Mouse (Mus musculus) E14TG2a.4 (cell line): ENCODE measurements around the gene Uqcc2.

ENCODE experiments used
- H3K27me3 ChIP-seq: 2 replicates; pipeline ENCODE4 v1.6.1; 2014; ENCODE audit warnings: low read length, control low read depth; ENCODE audit not compliant: insufficient read depth
- H3K36me3 ChIP-seq: 2 replicates; pipeline ENCODE4 v1.6.1; 2014; ENCODE audit warnings: low read length, control low read depth; ENCODE audit not compliant: insufficient read depth
- H3K4me1 ChIP-seq: replicated peaks from 2 replicates; pipeline ENCODE4 v1.6.1; 2014; ENCODE audit warnings: low read depth, low read length, control low read depth
- H3K4me3 ChIP-seq: replicated peaks from 2 replicates; pipeline ENCODE4 v1.5.1; 2014; ENCODE audit warnings: mild to moderate bottlenecking, low read length
- H3K9me3 ChIP-seq: 2 replicates; pipeline ENCODE4 v1.6.1; 2014; ENCODE audit warnings: low read length, control low read depth
- CTCF ChIP-seq: conservative IDR thresholded peaks from 2 replicates; pipeline ENCODE4 v1.5.1; 2014; ENCODE audit warnings: low read length
- NANOG ChIP-seq: IDR thresholded peaks from 2 replicates; pipeline ENCODE4 v1.6.1; 2014; ENCODE audit warnings: borderline replicate concordance, low read length, mixed read lengths
- POU5F1 ChIP-seq: IDR thresholded peaks from 2 replicates; pipeline ENCODE4 v1.6.1; 2014; ENCODE audit warnings: low read length, borderline replicate concordance

Gene Uqcc2

GRCm38 (mm10) chr17:27133551-27134141 lies at the start of gene Uqcc2:
Uqcc2 (minus strand) TSS chr17:27133916.
- peak within 1 kb of the TSS; percentile 88 for H3K4me3 ChIP-seq
- no peak for TF ChIP-seq POU5F1
- TF ChIP-seq NANOG = no peak
- TF ChIP-seq CTCF = no peak
- H3K4me1 ChIP-seq = peaks cover 59% of the 10 kb centered on the region
- peaks cover 25% of the 10 kb centered on the region; the same call in 1 of the 2 replicates for H3K27me3 ChIP-seq
- no peaks in the 10 kb centered on the region for H3K9me3 ChIP-seq
- peaks cover 37% of the 10 kb centered on the region for H3K36me3 ChIP-seq

GRCm38 (mm10) chr17:27182401-27182800 lies 48.7 kb upstream of the Uqcc2 start:
- Histone ChIP-seq H3K36me3 (no peaks in the 10 kb centered on the region), H3K9me3 (no peaks in the 10 kb centered on the region), H3K4me3 (no peak overlapping the region), H3K27me3 (0 out of 2 replicates have a peak, but pooled peaks cover 2% of the 10 kb centered on the region), H3K4me1 (peaks cover 59% of the 10 kb centered on the region)
- TF ChIP-seq POU5F1 = no peak
- TF ChIP-seq NANOG = no peak
- no peak for TF ChIP-seq CTCF

GRCm38 (mm10) chr17:27181666-27182065 lies 48.0 kb upstream of the Uqcc2 start:
- TF ChIP-seq CTCF (no peak), NANOG (no peak), POU5F1 (no peak)
- no peak overlapping the region for H3K4me3 ChIP-seq
- no peaks in the 10 kb centered on the region for H3K36me3 ChIP-seq
- 0 out of 2 replicates have a peak, but pooled peaks cover 2% of the 10 kb centered on the region for H3K27me3 ChIP-seq
- H3K9me3 ChIP-seq = no peaks in the 10 kb centered on the region
- H3K4me1 ChIP-seq = peaks cover 55% of the 10 kb centered on the region

GRCm38 (mm10) chr17:27179681-27180280 lies 46.1 kb upstream of the Uqcc2 start:
- Histone ChIP-seq H3K9me3 (no peaks in the 10 kb centered on the region), H3K27me3 (peaks cover 7% of the 10 kb centered on the region), H3K4me1 (peaks cover 51% of the 10 kb centered on the region), H3K4me3 (peak overlapping the region; percentile 75), H3K36me3 (no peaks in the 10 kb centered on the region)
- no peak for TF ChIP-seq CTCF
- TF ChIP-seq NANOG = 0 out of 2 replicates have a peak, but pooled peaks have one; percentile 11
- TF ChIP-seq POU5F1 = no peak

GRCm38 (mm10) chr17:27178427-27179177 lies 44.9 kb upstream of the Uqcc2 start:
- TF ChIP-seq CTCF = no peak
- no peak for TF ChIP-seq POU5F1
- no peak; the same call in 1 of the 2 replicates for TF ChIP-seq NANOG
- H3K4me1 ChIP-seq = peaks cover 53% of the 10 kb centered on the region
- no peaks in the 10 kb centered on the region for H3K9me3 ChIP-seq
- H3K27me3 ChIP-seq = peaks cover 7% of the 10 kb centered on the region
- H3K36me3 ChIP-seq = no peaks in the 10 kb centered on the region
- H3K4me3 ChIP-seq = peak overlapping the region; percentile 75

GRCm38 (mm10) chr17:27178019-27178418 lies 44.3 kb upstream of the Uqcc2 start:
- no peak for TF ChIP-seq CTCF
- no peak for TF ChIP-seq POU5F1
- TF ChIP-seq NANOG = no peak
- Histone ChIP-seq H3K36me3 (no peaks in the 10 kb centered on the region), H3K9me3 (no peaks in the 10 kb centered on the region), H3K27me3 (peaks cover 7% of the 10 kb centered on the region), H3K4me3 (peak overlapping the region; percentile 75), H3K4me1 (peaks cover 52% of the 10 kb centered on the region)

GRCm38 (mm10) chr17:27176754-27177153 lies 43.0 kb upstream of the Uqcc2 start:
- H3K9me3 ChIP-seq = no peaks in the 10 kb centered on the region
- peaks cover 7% of the 10 kb centered on the region for H3K27me3 ChIP-seq
- no peaks in the 10 kb centered on the region for H3K36me3 ChIP-seq
- no peak overlapping the region for H3K4me3 ChIP-seq
- no peak for TF ChIP-seq POU5F1
- no peak for TF ChIP-seq NANOG
- H3K4me1 ChIP-seq = peaks cover 51% of the 10 kb centered on the region

GRCm38 (mm10) chr17:27176287-27176686 lies 42.6 kb upstream of the Uqcc2 start:
- Histone ChIP-seq H3K36me3 (no peaks in the 10 kb centered on the region), H3K9me3 (no peaks in the 10 kb centered on the region), H3K4me1 (peaks cover 47% of the 10 kb centered on the region), H3K27me3 (peaks cover 7% of the 10 kb centered on the region), H3K4me3 (no peak overlapping the region)
- TF ChIP-seq POU5F1 = no peak
- TF ChIP-seq NANOG = no peak
- no peak for TF ChIP-seq CTCF
